Mouse (Mus musculus): Measurements from ENCODE around the gene Otub1. TPM values are rescaled to one million over a fixed set of nuclear protein-coding genes. Genes with fewer than 3 reads are reported as not detected.

Gene Otub1
- total RNA-seq, 1 experiment, result 117 TPM

DNA sequence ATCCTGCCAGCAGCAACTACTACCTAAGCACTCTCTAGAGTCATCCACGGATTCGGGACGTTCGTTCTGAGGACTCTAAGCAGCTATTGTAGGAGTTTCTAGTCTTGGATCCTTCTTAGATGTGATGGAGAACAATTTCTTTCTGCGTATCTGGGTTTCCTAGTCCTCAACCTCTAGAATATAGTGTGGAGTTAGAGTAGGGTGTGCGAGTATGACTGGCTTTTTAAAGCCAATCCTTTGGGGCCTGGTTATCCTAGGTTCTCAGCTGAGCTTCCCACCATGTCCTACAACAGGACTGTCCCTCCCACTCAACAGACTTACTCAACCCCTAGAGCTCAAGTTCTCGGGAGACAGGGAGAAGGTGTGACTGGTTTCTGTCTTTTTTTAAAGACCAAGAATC, 790 bp downstream of the Otub1 start:
- H3K27ac ChIP-seq (ENCODE audit: insufficient read depth, low read depth, low read length, poor library complexity, severe bottlenecking), result peak overlapping the region; percentile 96; the same call in 1 of the 2 replicates
- TF ChIP-seq ZC3H11A (IDR thresholded peaks at IDR 0.05; ENCODE audit: borderline replicate concordance, low read depth, low read length), result 0 out of 2 replicates have a peak, but pooled peaks have one; percentile 1
- no peak for TF ChIP-seq HCFC1 (IDR thresholded peaks at IDR 0.05; ENCODE audit: borderline replicate concordance, insufficient read depth, low read length)
- TF ChIP-seq ZNF384 (IDR thresholded peaks at IDR 0.05; ENCODE audit: low read depth, low read length), result no peak
- TF ChIP-seq MAFK (IDR thresholded peaks at IDR 0.05; ENCODE audit: insufficient read depth, low read depth, low read length), result no peak
- TF ChIP-seq CHD2 (IDR thresholded peaks at IDR 0.05; ENCODE audit: low read depth, low read length), result no peak
- peak overlapping the region; percentile 88 to 96 for H3K4me3 ChIP-seq (ENCODE audit: insufficient read depth in 1 of 2, low read depth in 1 of 2, low read length in 2 of 2, poor library complexity in 1 of 2, severe bottlenecking in 1 of 2)
- H3K36me3 ChIP-seq (ENCODE audit: control insufficient read depth, insufficient read depth, low read length, poor library complexity, severe bottlenecking), result peaks cover 31% of the 10 kb centered on the region
- peaks cover 0 to 6% of the 10 kb centered on the region in 2 experiments; a peak in 2 of 4 replicates for H3K4me1 ChIP-seq (ENCODE audit: control insufficient read depth in 2 of 2, insufficient read depth in 2 of 2, low read length in 2 of 2, poor library complexity in 1 of 2)
- no peak for DNase-seq (ENCODE audit: low read depth, low spot score)
- in situ Hi-C loops (cut with MboI; ENCODE audit: low sequenced_read_pairs in 2 of 2, unreplicated experiment in 2 of 2), result no loop called here
- H3K9ac ChIP-seq (ENCODE audit: insufficient read depth, low read depth, low read length, poor library complexity, severe bottlenecking), result peak overlapping the region; percentile 99
- H3K9me3 ChIP-seq (ENCODE audit: control insufficient read depth, insufficient read depth, low read depth, low read length), result no peaks in the 10 kb centered on the region

DNA sequence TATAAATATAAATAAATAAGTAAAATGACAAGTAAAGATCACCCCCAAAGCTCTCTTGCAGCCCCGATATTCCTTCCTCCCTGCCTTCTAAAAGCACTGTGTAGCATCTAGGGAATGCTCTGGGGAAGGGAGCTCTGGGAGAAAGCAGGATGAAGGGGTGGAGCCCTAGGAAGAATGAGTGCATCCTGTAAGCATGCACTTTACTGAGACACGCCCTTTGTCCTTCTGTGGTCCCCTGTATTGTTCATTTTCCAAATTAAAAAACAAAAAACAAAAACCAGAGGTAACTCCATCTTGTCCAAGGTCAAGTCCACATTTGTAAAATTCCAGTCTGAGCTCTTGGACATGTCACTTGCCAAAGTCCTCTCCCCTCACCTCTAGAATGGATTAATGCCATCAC, 1.2 kb downstream of the Otub1 start:
- H3K27ac ChIP-seq (ENCODE audit: insufficient read depth, low read depth, low read length, poor library complexity, severe bottlenecking), result no peak overlapping the region
- H3K4me1 ChIP-seq (ENCODE audit: control insufficient read depth in 2 of 2, insufficient read depth in 2 of 2, low read length in 2 of 2, poor library complexity in 1 of 2), result peaks cover 0 to 6% of the 10 kb centered on the region in 2 experiments; a peak in 2 of 4 replicates
- H3K9me3 ChIP-seq (ENCODE audit: control insufficient read depth, insufficient read depth, low read depth, low read length), result no peaks in the 10 kb centered on the region
- in situ Hi-C loops (cut with MboI; ENCODE audit: low sequenced_read_pairs in 2 of 2, unreplicated experiment in 2 of 2), result no loop called here
- DNase-seq (ENCODE audit: low read depth, low spot score), result no peak
- H3K36me3 ChIP-seq (ENCODE audit: control insufficient read depth, insufficient read depth, low read length, poor library complexity, severe bottlenecking), result peaks cover 35% of the 10 kb centered on the region
- H3K4me3 ChIP-seq (ENCODE audit: insufficient read depth in 1 of 2, low read depth in 1 of 2, low read length in 2 of 2, poor library complexity in 1 of 2, severe bottlenecking in 1 of 2), result peak overlapping the region; percentile 88 to 96; a peak in 3 of 4 replicates
- TF ChIP-seq MAFK (IDR thresholded peaks at IDR 0.05; ENCODE audit: insufficient read depth, low read depth, low read length) (no peak), ZC3H11A (IDR thresholded peaks at IDR 0.05; ENCODE audit: borderline replicate concordance, low read depth, low read length) (no peak), ZNF384 (IDR thresholded peaks at IDR 0.05; ENCODE audit: low read depth, low read length) (no peak), HCFC1 (IDR thresholded peaks at IDR 0.05; ENCODE audit: borderline replicate concordance, insufficient read depth, low read length) (no peak), CHD2 (IDR thresholded peaks at IDR 0.05; ENCODE audit: low read depth, low read length) (no peak)
- peak overlapping the region; percentile 99; the same call in 1 of the 2 replicates for H3K9ac ChIP-seq (ENCODE audit: insufficient read depth, low read depth, low read length, poor library complexity, severe bottlenecking)

DNA sequence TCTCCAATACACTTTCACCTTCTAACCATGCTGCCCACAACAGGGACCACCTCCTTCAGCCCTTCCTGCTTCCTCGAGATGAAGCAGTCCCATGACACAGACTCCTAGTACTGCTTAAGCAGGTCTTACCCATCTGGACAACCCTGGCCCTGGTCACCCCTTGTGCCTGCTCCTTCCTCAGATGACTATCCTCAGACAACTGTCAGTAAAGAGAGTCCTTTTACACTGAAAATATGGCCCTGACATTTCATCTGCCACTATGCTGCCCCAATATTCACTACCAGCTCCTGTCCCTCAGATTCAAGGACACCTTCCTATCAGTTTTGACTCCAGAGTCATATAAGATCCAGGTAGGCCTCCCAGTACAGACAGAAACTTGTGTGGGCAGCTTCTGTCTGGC, 5.7 kb downstream of the Otub1 start:
- no peak overlapping the region for H3K4me3 ChIP-seq (ENCODE audit: insufficient read depth in 1 of 2, low read depth in 1 of 2, low read length in 2 of 2, poor library complexity in 1 of 2, severe bottlenecking in 1 of 2)
- no peak for DNase-seq (ENCODE audit: low read depth, low spot score)
- no peak overlapping the region for H3K27ac ChIP-seq (ENCODE audit: insufficient read depth, low read depth, low read length, poor library complexity, severe bottlenecking)
- in situ Hi-C loops (cut with MboI; ENCODE audit: low sequenced_read_pairs in 2 of 2, unreplicated experiment in 2 of 2), result no loop called here
- peaks cover 0 to 21% of the 10 kb centered on the region in 2 experiments; a peak in 2 of 4 replicates for H3K4me1 ChIP-seq (ENCODE audit: control insufficient read depth in 2 of 2, insufficient read depth in 2 of 2, low read length in 2 of 2, poor library complexity in 1 of 2)
- TF ChIP-seq ZNF384 (IDR thresholded peaks at IDR 0.05; ENCODE audit: low read depth, low read length), result no peak
- TF ChIP-seq HCFC1 (IDR thresholded peaks at IDR 0.05; ENCODE audit: borderline replicate concordance, insufficient read depth, low read length), result no peak
- TF ChIP-seq MAFK (IDR thresholded peaks at IDR 0.05; ENCODE audit: insufficient read depth, low read depth, low read length), result no peak
- no peak for TF ChIP-seq CHD2 (IDR thresholded peaks at IDR 0.05; ENCODE audit: low read depth, low read length)
- TF ChIP-seq ZC3H11A (IDR thresholded peaks at IDR 0.05; ENCODE audit: borderline replicate concordance, low read depth, low read length), result no peak
- peaks cover 55% of the 10 kb centered on the region for H3K36me3 ChIP-seq (ENCODE audit: control insufficient read depth, insufficient read depth, low read length, poor library complexity, severe bottlenecking)
- no peaks in the 10 kb centered on the region for H3K9me3 ChIP-seq (ENCODE audit: control insufficient read depth, insufficient read depth, low read depth, low read length)
- no peak overlapping the region for H3K9ac ChIP-seq (ENCODE audit: insufficient read depth, low read depth, low read length, poor library complexity, severe bottlenecking)

DNA sequence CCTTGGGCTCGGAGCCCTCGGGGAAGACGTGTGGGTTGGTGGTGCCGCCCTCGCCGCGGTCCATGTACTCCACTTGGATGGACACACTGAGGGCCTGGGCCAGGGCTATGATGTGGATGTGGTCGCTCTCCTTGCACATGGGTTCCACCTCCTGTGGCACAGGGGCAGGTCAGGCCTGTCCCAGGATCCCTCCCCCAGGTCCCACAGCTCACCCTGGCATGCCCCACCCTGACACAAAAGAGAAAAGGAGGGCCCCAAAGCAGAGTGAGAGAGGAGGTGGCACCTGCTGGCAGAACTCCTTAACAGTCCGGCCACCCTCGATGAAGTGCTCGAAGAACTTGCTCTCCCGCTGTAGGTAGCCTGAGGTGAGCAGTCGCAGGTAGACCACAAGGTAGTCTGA, 7.0 kb downstream of the Otub1 start:
- TF ChIP-seq CHD2 (IDR thresholded peaks at IDR 0.05; ENCODE audit: low read depth, low read length) (no peak), ZC3H11A (IDR thresholded peaks at IDR 0.05; ENCODE audit: borderline replicate concordance, low read depth, low read length) (no peak), ZNF384 (IDR thresholded peaks at IDR 0.05; ENCODE audit: low read depth, low read length) (no peak), MAFK (IDR thresholded peaks at IDR 0.05; ENCODE audit: insufficient read depth, low read depth, low read length) (no peak), HCFC1 (IDR thresholded peaks at IDR 0.05; ENCODE audit: borderline replicate concordance, insufficient read depth, low read length) (no peak)
- no peak overlapping the region for H3K4me3 ChIP-seq (ENCODE audit: insufficient read depth in 1 of 2, low read depth in 1 of 2, low read length in 2 of 2, poor library complexity in 1 of 2, severe bottlenecking in 1 of 2)
- no peak for DNase-seq (ENCODE audit: low read depth, low spot score)
- H3K9ac ChIP-seq (ENCODE audit: insufficient read depth, low read depth, low read length, poor library complexity, severe bottlenecking), result no peak overlapping the region
- in situ Hi-C loops (cut with MboI; ENCODE audit: low sequenced_read_pairs in 2 of 2, unreplicated experiment in 2 of 2), result loop anchor here (10.0 kb wide), 1 partner anchor 134 kb away; no protein-coding TSS in a partner anchor
- H3K36me3 ChIP-seq (ENCODE audit: control insufficient read depth, insufficient read depth, low read length, poor library complexity, severe bottlenecking), result peaks cover 53% of the 10 kb centered on the region
- H3K9me3 ChIP-seq (ENCODE audit: control insufficient read depth, insufficient read depth, low read depth, low read length), result no peaks in the 10 kb centered on the region
- peaks cover 0 to 16% of the 10 kb centered on the region in 2 experiments; a peak in 2 of 4 replicates for H3K4me1 ChIP-seq (ENCODE audit: control insufficient read depth in 2 of 2, insufficient read depth in 2 of 2, low read length in 2 of 2, poor library complexity in 1 of 2)
- no peak overlapping the region for H3K27ac ChIP-seq (ENCODE audit: insufficient read depth, low read depth, low read length, poor library complexity, severe bottlenecking)
